Mouse (Mus musculus): ENCODE measurements around the gene Col5a1.

GRCm38 (mm10) chr2:27957184-27957583 is 71.0 kb downstream of the Col5a1 start:
- no peak for TF ChIP-seq CTCF (IDR thresholded peaks at IDR 0.05)
- no peak for TF ChIP-seq EP300 (IDR thresholded peaks at IDR 0.05)

All from lung, postnatal 0 days (tissue).